Mouse (Mus musculus): ENCODE measurements around the gene Eefsec.

The Eefsec gene

DNA sequence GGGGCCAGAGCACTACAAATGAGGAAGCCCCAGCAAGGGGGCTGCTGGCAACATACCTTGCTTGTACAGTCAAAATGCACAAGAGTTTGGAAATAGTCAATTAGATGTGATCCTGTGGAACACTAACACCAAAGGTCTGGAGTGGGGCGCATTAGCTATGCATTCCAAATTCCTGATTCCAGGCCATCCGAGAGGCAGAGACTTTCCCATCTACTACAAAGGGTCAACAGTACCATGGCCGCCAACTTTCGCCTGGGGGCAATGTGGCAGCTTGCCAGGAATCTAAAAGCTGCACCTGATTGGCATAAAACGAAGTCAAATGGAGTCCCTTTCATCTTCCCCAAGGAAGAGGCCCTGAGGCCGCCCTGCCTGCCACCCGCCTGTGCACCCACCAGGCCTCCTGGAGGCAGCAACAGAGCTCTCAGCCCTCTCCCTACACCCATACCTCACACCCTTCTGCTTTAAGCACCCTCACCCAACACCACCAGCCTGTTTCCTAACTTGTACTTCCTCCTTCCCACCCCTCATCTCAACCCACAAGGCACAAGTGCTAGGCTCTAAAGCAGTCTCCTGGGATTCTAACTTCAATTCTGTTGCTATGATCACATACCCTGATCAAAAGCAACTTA lies 30.1 kb downstream of the Eefsec start:
- no peak for DNase-seq (ENCODE audit: low read depth, low spot score)

DNA sequence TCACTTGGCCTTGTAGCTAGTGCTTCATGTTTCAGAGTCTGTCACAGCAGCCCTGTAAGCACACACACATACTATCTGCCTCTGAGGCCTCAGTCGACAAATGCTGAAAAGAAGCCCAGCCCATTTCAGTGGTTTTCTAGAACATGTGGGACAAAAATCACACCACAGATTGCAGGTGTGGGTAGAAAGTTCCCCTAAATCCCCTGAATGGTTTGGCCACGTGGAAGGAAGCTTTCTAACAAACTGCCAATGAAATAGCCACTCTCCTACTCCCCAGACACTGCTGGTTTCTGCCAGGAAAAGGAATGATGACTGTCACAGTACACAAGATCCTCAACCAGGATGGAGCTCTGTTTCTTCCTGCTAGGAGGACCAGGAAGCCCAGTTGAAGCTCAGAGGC lies 33.7 kb downstream of the Eefsec start:
- DNase-seq (ENCODE audit: low read depth, low spot score): no peak

DNA sequence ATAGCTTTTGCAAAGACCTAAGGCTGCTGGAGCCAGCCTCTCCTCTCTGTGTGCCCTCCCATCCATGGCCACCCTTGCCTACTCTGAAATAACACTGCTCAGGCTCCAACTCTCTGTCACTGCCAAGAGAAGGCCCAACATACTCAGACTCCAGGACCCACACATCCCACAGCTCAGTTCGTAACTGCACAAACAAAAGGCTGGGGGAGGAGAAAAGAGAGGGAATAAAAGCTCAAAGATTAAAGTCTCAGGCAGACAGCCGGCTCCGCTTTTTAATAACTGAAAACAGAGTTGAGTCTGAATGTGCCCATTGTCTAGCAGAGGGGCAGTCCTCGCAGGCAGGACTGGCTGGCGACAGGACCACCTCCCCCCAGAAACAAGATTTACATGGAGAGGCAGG lies 36.8 kb downstream of the Eefsec start:
- DNase-seq (ENCODE audit: low read depth, low spot score): no peak

GRCm38 (mm10) chr6:88400451-88400850 lies 45.9 kb downstream of the Eefsec start:
- DNase-seq (ENCODE audit: low read depth, low spot score): no peak

DNA sequence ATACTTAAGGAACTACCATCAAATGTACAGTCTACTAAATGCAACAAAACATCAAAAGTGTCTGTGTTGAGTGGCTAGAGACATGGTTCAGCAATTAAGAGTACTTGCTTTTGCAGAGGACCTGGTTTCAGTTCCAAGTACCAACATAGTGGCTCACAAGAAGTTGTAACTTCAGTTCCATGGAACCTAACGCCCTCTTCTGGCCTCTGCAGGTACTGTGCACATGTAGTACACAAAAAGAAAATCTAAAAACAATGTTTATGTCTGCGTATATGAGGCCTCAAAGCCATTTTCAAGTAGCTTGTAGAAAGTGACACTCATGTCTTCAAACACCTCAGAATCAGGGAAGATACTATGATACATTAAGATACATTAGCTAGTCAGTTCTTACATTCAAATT lies 48.4 kb downstream of the Eefsec start:
- no peak for DNase-seq (ENCODE audit: low read depth, low spot score)

DNA sequence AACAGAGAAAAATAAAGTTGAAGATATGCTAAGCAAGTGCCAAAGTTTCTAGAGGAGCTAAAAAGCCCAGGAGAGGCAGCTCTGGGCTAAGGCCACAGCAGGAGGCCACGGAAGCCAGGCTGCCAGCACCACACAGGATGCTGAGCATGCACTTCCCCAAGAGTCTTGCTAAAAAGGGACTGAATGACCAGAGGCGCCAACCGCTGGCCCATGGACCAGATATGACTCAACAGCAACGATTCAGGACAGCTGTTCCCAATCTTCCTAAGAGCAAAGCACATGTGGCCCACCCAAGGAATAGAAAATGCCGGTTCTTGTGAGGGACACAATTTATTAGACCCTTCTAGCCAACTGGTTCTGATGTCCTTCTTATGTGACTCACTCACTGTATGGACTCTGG lies 57.4 kb downstream of the Eefsec start:
- DNase-seq (ENCODE audit: low read depth, low spot score): no peak

DNA sequence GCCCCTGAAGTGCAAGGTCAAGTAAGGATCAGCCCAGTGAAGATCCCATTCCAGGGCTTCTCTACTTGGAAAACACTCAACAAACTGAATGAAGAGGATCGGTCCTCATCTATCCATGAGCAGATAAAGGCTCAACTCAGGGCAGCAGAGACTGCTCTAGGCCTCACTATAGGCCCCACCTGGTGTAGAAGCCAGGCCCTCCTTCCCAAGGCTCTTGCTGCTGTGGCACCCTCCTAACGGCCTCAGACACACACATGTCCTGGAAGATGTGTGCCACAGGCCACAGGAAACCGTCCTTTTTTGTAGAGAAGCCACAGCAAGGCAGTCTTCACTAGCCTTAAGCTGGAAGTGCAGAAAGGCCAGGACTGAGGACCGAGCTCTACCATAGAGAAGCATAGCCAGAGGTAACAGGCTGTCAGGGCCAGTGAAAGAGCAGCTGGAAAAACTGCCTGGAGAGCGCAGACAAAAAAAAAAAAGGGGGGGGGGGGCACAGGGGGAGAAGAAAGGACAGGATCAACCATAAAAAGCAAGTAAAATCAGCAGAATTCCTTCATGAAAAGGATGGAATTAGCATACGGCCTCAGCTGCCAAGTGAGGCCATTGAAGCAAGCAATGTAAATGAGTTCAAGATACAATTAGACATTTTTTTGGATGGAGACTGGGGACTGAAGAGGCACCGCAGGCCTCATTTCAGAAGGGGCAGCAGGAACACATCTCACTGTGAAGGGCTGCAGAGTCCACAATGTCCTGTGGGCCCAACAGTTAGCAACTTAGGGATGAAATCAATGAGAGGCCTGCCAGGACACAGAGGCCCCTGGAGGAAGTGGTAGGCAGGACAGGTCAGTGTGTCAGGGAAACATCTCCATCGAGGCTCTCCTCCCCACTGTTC lies 58.3 kb downstream of the Eefsec start:
- no peak for DNase-seq (ENCODE audit: low read depth, low spot score)

DNA sequence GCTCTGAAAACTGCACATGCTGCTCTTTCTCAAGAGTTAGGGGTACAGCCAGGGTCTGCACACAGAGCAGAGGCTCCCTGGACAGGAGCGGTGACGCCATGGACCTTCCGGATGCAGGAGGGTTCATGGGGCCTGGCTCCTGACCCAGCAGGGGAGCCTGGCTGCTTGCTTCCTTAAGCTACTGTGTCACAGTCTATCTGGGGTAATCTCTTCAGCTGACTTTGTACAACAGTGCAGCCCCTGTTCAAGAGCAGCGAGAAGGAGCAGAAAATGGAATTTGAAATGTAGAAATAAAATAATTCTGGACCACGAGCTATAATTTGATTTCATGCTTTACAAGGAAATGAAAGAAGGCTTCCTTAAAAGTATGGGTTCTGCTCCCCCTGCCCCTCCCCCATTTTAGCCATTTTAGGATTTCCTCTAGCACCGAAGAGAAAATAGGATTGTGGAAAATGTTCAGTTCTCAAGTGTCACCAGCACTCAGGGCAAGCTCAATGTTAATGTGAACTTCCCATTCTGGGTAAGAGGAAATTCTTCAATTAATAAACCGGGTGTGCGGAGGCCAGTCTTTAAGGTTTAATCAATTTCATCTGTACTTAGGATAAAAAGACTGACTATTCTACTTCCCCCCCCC lies 61.8 kb downstream of the Eefsec start:
- DNase-seq (ENCODE audit: low read depth, low spot score): no peak

DNA sequence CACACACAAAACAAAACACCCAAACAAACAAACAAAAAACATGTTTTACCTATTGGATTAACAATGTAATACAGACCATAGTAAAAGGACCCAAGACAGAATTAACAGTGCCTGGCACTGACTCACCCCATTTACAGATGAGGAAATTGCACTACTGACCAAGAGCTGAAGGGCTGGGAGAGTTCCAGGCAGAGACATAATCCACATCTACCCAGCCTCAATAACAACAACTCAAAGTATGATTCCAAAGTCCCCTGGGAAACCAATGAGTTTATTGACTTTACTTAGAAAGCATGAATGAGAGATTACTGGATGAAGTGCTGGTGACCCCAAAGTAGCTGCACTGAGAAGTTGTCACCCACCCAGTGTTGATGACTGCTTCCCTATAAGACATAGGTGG lies 62.6 kb downstream of the Eefsec start:
- DNase-seq (ENCODE audit: low read depth, low spot score): no peak

DNA sequence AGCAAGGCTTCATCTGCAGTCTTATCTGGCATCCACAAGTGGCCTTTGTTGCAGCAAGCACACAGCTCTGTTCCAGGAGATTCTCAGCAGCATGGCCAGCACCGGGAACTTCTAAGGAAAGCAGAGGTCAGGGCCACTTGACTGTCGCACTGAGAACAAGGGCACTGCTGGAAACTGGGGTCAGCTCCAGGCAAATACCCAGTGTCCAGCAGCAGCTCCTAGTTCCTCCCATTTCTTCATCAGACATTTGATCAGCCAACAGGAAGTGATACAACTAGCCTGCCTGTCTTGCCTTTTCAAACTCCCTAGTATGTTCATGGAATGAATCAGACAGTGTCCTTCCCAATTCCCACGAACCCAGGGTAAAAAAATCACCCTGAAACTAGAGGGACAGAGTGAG lies 66.6 kb downstream of the Eefsec start:
- no peak for DNase-seq (ENCODE audit: low read depth, low spot score)

DNA sequence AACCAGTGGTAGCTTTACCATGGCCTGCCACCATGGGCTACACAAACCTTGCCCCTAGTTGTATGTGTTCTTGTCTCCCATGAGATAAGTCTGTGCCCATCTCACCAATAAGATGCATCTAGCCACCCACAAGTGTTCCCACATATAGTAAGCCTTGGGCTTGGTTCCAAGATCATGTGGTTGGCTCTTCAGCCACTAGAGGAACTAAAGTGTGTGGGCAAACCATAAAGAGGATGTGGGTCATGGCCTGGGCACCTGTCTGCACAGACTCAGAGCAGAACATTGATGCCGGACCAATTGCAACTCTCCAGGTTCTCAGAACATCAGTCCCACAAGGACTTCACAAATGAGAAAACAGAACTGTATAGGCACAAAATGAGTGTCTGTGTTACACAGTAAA lies 67.5 kb downstream of the Eefsec start:
- no peak for DNase-seq (ENCODE audit: low read depth, low spot score)

GRCm38 (mm10) chr6:88374247-88374646 lies 72.1 kb downstream of the Eefsec start:
- DNase-seq (ENCODE audit: low read depth, low spot score): no peak

- no peak for DNase-seq (ENCODE audit: low read depth, low spot score)
Observed at GRCm38 (mm10) chr6:88369851-88370635, 76.3 kb downstream of the Eefsec start.

- no peak for DNase-seq (ENCODE audit: low read depth, low spot score)
Observed at GRCm38 (mm10) chr6:88363475-88364012, 82.8 kb downstream of the Eefsec start.

DNA sequence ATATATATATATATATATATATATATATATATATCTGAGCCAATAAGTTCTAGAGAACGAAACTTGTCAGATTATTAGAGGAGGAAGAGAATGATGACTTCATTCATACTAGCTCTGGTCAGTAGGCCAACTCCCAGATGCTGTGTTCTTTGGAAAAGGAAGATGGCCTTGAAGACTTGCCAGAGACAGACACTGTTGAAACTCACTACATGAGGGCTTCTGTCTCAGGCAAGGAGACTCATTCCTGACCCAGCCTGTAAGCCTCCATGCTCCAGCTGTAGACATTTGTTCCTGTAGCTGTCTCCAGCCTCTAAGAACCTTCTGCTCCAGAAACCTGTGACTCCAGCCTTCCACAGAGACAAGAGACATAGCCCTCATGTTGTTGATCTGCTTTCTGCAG lies 85.2 kb downstream of the Eefsec start:
- DNase-seq (ENCODE audit: low read depth, low spot score): no peak

GRCm38 (mm10) chr6:88358210-88358609 lies 88.1 kb downstream of the Eefsec start:
- DNase-seq (ENCODE audit: low read depth, low spot score): no peak

GRCm38 (mm10) chr6:88355866-88356265 lies 90.5 kb downstream of the Eefsec start:
- DNase-seq (ENCODE audit: low read depth, low spot score): no peak

DNA sequence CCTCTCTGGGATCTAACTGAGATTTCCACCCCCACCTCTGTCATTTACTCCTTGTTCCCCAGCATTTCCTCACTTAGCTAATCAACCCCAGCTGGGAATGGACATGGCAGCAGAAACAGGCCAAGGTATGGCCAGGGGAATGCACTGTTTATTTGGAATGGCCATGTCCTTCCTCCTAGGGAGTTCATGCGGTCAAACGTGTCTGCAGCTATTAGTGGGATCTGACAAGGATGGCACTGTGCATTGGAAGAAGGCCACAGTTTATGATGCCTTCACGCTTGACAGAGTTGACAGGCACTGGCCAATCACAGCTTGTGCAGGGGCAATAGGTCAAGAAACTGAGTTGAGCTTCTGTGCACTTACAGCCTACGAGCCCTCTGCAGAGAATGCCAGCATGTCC lies 93.8 kb downstream of the Eefsec start:
- no peak for DNase-seq (ENCODE audit: low read depth, low spot score)

DNA sequence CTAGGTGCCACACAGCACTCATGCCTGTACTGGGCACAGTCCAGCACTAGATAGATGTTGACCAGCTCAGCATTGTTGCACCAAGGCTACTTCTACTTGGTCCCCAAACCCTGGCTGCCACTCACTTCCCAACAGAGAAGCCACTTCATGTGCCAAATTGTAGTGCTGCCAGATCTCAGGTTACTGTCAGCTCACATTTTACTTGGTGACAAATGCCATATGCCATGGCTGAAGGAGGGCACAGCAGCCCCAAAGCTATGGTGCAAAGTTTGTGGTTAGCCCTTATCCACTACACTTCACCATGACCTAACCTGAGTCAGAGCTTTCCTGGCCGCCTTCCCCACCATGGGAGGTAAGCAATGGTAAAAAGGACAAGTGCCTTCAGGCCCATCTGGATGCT lies 99.6 kb downstream of the Eefsec start:
- no peak for DNase-seq (ENCODE audit: low read depth, low spot score)

- DNase-seq (ENCODE audit: low read depth, low spot score): no peak
Observed at GRCm38 (mm10) chr6:88345311-88345710, 101.0 kb downstream of the Eefsec start.

Measured in retina, postnatal 7 days (tissue).